Mouse (Mus musculus) liver, postnatal 0 days (tissue): ENCODE data around the gene Il17d. TPM values are rescaled to one million over a fixed set of nuclear protein-coding genes. Genes with fewer than 3 reads are reported as not detected.

ENCODE experiments used
- ATAC-seq: fragments of 200-750 bp; cut with Nextera tagmentation; 2 replicates; pipeline ENCODE4 v1.8.0; 2017; ENCODE audit warnings: mild to moderate bottlenecking, moderate library complexity
- DNase-seq: peaks from one replicate; pipeline ENCODE4 v3.0.0-alpha.2; 2016
- H3K27ac ChIP-seq: fragments of 300-500 bp; sonication (generic); 2 replicates; pipeline ENCODE4 v1.5.1; 2014; ENCODE audit warnings: antibody characterized with exemption, moderate library complexity, mild to moderate bottlenecking, low read depth
- H3K27me3 ChIP-seq: fragments of 300-500 bp; sonication (generic); 2 replicates; pipeline ENCODE4 v1.6.1; 2014; ENCODE audit warnings: low read length, control low read depth, mixed read lengths; ENCODE audit not compliant: insufficient read depth
- H3K36me3 ChIP-seq: fragments of 300-500 bp; sonication (generic); replicated peaks from 2 replicates; pipeline ENCODE4 v1.6.1; 2014; ENCODE audit warnings: mild to moderate bottlenecking, control low read depth, low read length, moderate library complexity, mixed read lengths; ENCODE audit not compliant: insufficient read depth
- H3K4me1 ChIP-seq: fragments of 300-500 bp; sonication (generic); 2 replicates; pipeline ENCODE4 v1.6.1; 2014; ENCODE audit warnings: antibody characterized with exemption, mild to moderate bottlenecking, control low read depth; ENCODE audit not compliant: insufficient read depth
- H3K4me2 ChIP-seq: fragments of 300-500 bp; sonication (generic); 2 replicates; pipeline ENCODE4 v1.6.1; 2014; ENCODE audit warnings: low read depth, mild to moderate bottlenecking, low read length, moderate library complexity, mixed read lengths
- H3K4me3 ChIP-seq: fragments of 300-500 bp; sonication (generic); 2 replicates; pipeline ENCODE4 v1.5.1; 2014; ENCODE audit warnings: low read depth, low read length
- H3K9ac ChIP-seq: fragments of 300-500 bp; sonication (generic); replicated peaks from 2 replicates; pipeline ENCODE4 v1.6.1; 2014; ENCODE audit warnings: mild to moderate bottlenecking, moderate library complexity
- H3K9me3 ChIP-seq: fragments of 300-500 bp; sonication (generic); 2 replicates; pipeline ENCODE4 v1.6.1; 2016; ENCODE audit warnings: mild to moderate bottlenecking, control low read depth, low read length, mixed read lengths
- CTCF ChIP-seq: sonication (generic); IDR thresholded peaks from 2 replicates; pipeline ENCODE4 v1.5.1; 2016; ENCODE audit warnings: antibody characterized with exemption, low read depth
- EP300 ChIP-seq: IDR thresholded peaks from 2 replicates; pipeline ENCODE4 v1.6.1; 2016; ENCODE audit warnings: antibody characterized with exemption, low read depth, mild to moderate bottlenecking
- WGBS: fragments of 180-500 bp; shearing (Covaris S2); extraction: QIAGEN DNeasy Blood & Tissue Kit; methylation state at CpG from one replicate; pipeline ENCODE4 v1.1.7; 2014; ENCODE audit not compliant: insufficient replicate concordance; 5-methylcytosine and 5-hydroxymethylcytosine counted together
- polyA plus RNA-seq: library from polyadenylated mRNA; unstranded; fragments of >200 nt; fragmentation: Nextera tagmentation; extraction: Ambion mirVana; gene quantifications from 2 replicates; pipeline ENCODE4 v1.2.1, GENCODE M21; 2015

Il17d gene
- polyA plus RNA-seq, 1 experiment from 2014 or later = 0.19 TPM

- Histone ChIP-seq H3K4me1 (peaks cover 4% of the 10 kb centered on the region; the same call in 1 of the 2 replicates), H3K36me3 (no peaks in the 10 kb centered on the region), H3K27me3 (no peaks in the 10 kb centered on the region), H3K9me3 (no peaks in the 10 kb centered on the region), H3K4me2 (no peak overlapping the region), H3K27ac (no peak overlapping the region), H3K4me3 (no peak overlapping the region), H3K9ac (no peak overlapping the region)
- DNase-seq (peak; percentile 68), ATAC-seq (peak; percentile 70)
- WGBS = 21% methylated on average over 13 of the region's 13 CpGs
- no peak for TF ChIP-seq EP300
- TF ChIP-seq CTCF = no peak
Observed at GRCm38 (mm10) chr14:57546557-57547021, 22.0 kb downstream of the Il17d start.

GRCm38 (mm10) chr14:57547062-57547461, 22.5 kb downstream of the Il17d start:
- H3K4me2 ChIP-seq = no peak overlapping the region
- WGBS = 81% methylated on average over 5 of the region's 5 CpGs
- TF ChIP-seq EP300 (no peak), CTCF (no peak)
- DNase-seq (no peak), ATAC-seq (no peak)
- no peaks in the 10 kb centered on the region for H3K36me3 ChIP-seq
- H3K4me3 ChIP-seq = no peak overlapping the region
- no peak overlapping the region for H3K9ac ChIP-seq
- no peak overlapping the region for H3K27ac ChIP-seq
- no peaks in the 10 kb centered on the region for H3K27me3 ChIP-seq
- no peaks in the 10 kb centered on the region for H3K9me3 ChIP-seq
- H3K4me1 ChIP-seq = peaks cover 4% of the 10 kb centered on the region; the same call in 1 of the 2 replicates

- Histone ChIP-seq H3K4me2 (no peak overlapping the region), H3K27ac (no peak overlapping the region), H3K9ac (no peak overlapping the region), H3K27me3 (no peaks in the 10 kb centered on the region), H3K4me1 (no peaks in the 10 kb centered on the region), H3K9me3 (no peaks in the 10 kb centered on the region), H3K4me3 (no peak overlapping the region), H3K36me3 (no peaks in the 10 kb centered on the region; the same call in 1 of the 2 replicates)
- ATAC-seq (no peak), DNase-seq (no peak)
- no peak for TF ChIP-seq EP300
- no peak for TF ChIP-seq CTCF
Observed at GRCm38 (mm10) chr14:57552945-57553344, 28.4 kb downstream of the Il17d start.

GRCm38 (mm10) chr14:57554434-57554833, 29.9 kb downstream of the Il17d start:
- no peaks in the 10 kb centered on the region for H3K27me3 ChIP-seq
- ATAC-seq = no peak
- DNase-seq = no peak
- no peaks in the 10 kb centered on the region; the same call in 1 of the 2 replicates for H3K36me3 ChIP-seq
- 78% methylated on average over 5 of the region's 5 CpGs for WGBS
- H3K27ac ChIP-seq = no peak overlapping the region
- no peak overlapping the region for H3K4me2 ChIP-seq
- no peaks in the 10 kb centered on the region for H3K4me1 ChIP-seq
- TF ChIP-seq EP300 = no peak
- TF ChIP-seq CTCF = no peak
- no peaks in the 10 kb centered on the region for H3K9me3 ChIP-seq
- no peak overlapping the region for H3K9ac ChIP-seq
- H3K4me3 ChIP-seq = no peak overlapping the region

- no peak overlapping the region for H3K4me3 ChIP-seq
- H3K9ac ChIP-seq = no peak overlapping the region
- no peaks in the 10 kb centered on the region for H3K27me3 ChIP-seq
- WGBS = 83% methylated on average over 7 of the region's 7 CpGs
- TF ChIP-seq EP300 (no peak), CTCF (no peak)
- no peaks in the 10 kb centered on the region; the same call in 1 of the 2 replicates for H3K36me3 ChIP-seq
- no peaks in the 10 kb centered on the region for H3K4me1 ChIP-seq
- no peak overlapping the region for H3K4me2 ChIP-seq
- no peak overlapping the region for H3K27ac ChIP-seq
- DNase-seq (no peak), ATAC-seq (no peak)
- H3K9me3 ChIP-seq = no peaks in the 10 kb centered on the region
Observed at GRCm38 (mm10) chr14:57555471-57556070, 31.0 kb downstream of the Il17d start.

- Histone ChIP-seq H3K4me2 (no peak overlapping the region), H3K36me3 (no peaks in the 10 kb centered on the region; the same call in 1 of the 2 replicates), H3K4me1 (no peaks in the 10 kb centered on the region), H3K27me3 (no peaks in the 10 kb centered on the region), H3K9ac (no peak overlapping the region), H3K4me3 (no peak overlapping the region), H3K27ac (no peak overlapping the region), H3K9me3 (no peaks in the 10 kb centered on the region)
- WGBS = 95% methylated on average over 1 of the region's 1 CpGs
- ATAC-seq (no peak), DNase-seq (no peak)
- TF ChIP-seq EP300 (no peak), CTCF (no peak)
Observed at GRCm38 (mm10) chr14:57556922-57557321, 32.3 kb downstream of the Il17d start.

GRCm38 (mm10) chr14:57565626-57566025, 41.0 kb downstream of the Il17d start:
- H3K4me1 ChIP-seq = peaks cover 5% of the 10 kb centered on the region
- H3K27ac ChIP-seq = no peak overlapping the region
- no peak overlapping the region for H3K9ac ChIP-seq
- H3K4me2 ChIP-seq = no peak overlapping the region
- ATAC-seq (no peak), DNase-seq (no peak)
- no peak overlapping the region for H3K4me3 ChIP-seq
- no peaks in the 10 kb centered on the region for H3K36me3 ChIP-seq
- 84% methylated on average over 6 of the region's 6 CpGs for WGBS
- no peaks in the 10 kb centered on the region for H3K9me3 ChIP-seq
- no peak for TF ChIP-seq EP300
- H3K27me3 ChIP-seq = no peaks in the 10 kb centered on the region
